Mouse (Mus musculus) neural tube, embryonic 13.5 days (tissue): ENCODE measurements around the gene Pyurf. TPM values are rescaled to one million over a fixed set of nuclear protein-coding genes. Genes with fewer than 3 reads are reported as not detected.

Experiments
- ATAC-seq: fragments of 200-750 bp; cut with Nextera tagmentation; 2 replicates; pipeline ENCODE4 v1.8.0; 2017; ENCODE audit warnings: low read depth, mild to moderate bottlenecking, moderate TSS enrichment, moderate library complexity
- H3K27ac ChIP-seq: fragments of 300-500 bp; sonication (generic); replicated peaks from 2 replicates; pipeline ENCODE4 v1.5.1; 2015; ENCODE audit warnings: moderate library complexity, mild to moderate bottlenecking, inconsistent platforms
- H3K27me3 ChIP-seq: fragments of 300-500 bp; sonication (generic); 2 replicates; pipeline ENCODE4 v1.6.1; 2015; ENCODE audit warnings: mild to moderate bottlenecking, inconsistent platforms
- H3K36me3 ChIP-seq: fragments of 300-500 bp; sonication (generic); 2 replicates; pipeline ENCODE4 v1.6.1; 2015; ENCODE audit warnings: mild to moderate bottlenecking, inconsistent platforms
- H3K4me1 ChIP-seq: fragments of 300-500 bp; sonication (generic); replicated peaks from 2 replicates; pipeline ENCODE4 v1.6.1; 2015; ENCODE audit warnings: inconsistent platforms
- H3K4me2 ChIP-seq: fragments of 300-500 bp; sonication (generic); 2 replicates; pipeline ENCODE4 v1.6.1; 2015; ENCODE audit warnings: inconsistent platforms, mild to moderate bottlenecking, moderate library complexity
- H3K4me3 ChIP-seq: fragments of 300-500 bp; sonication (generic); 2 replicates; pipeline ENCODE4 v1.5.1; 2015; ENCODE audit warnings: mild to moderate bottlenecking, inconsistent platforms
- H3K9ac ChIP-seq: fragments of 300-500 bp; sonication (generic); 2 replicates; pipeline ENCODE4 v1.6.1; 2015; ENCODE audit warnings: moderate library complexity, mild to moderate bottlenecking, inconsistent platforms
- H3K9me3 ChIP-seq: fragments of 300-500 bp; sonication (generic); 2 replicates; pipeline ENCODE4 v1.6.1; 2016; ENCODE audit warnings: inconsistent platforms
- WGBS: fragments of 180-500 bp; shearing (Covaris S2); methylation state at CpG from one replicate; pipeline ENCODE4 v1.1.7; 2015; 5-methylcytosine and 5-hydroxymethylcytosine counted together
- polyA plus RNA-seq: library from polyadenylated mRNA; unstranded; fragments of >200 nt; fragmentation: Nextera tagmentation; extraction: Ambion mirVana; gene quantifications from 2 replicates; pipeline ENCODE4 v1.2.1, GENCODE M21; 2015

The Pyurf gene
- polyA plus RNA-seq, result 18.0 and 18.5 TPM in 2 replicates

DNA sequence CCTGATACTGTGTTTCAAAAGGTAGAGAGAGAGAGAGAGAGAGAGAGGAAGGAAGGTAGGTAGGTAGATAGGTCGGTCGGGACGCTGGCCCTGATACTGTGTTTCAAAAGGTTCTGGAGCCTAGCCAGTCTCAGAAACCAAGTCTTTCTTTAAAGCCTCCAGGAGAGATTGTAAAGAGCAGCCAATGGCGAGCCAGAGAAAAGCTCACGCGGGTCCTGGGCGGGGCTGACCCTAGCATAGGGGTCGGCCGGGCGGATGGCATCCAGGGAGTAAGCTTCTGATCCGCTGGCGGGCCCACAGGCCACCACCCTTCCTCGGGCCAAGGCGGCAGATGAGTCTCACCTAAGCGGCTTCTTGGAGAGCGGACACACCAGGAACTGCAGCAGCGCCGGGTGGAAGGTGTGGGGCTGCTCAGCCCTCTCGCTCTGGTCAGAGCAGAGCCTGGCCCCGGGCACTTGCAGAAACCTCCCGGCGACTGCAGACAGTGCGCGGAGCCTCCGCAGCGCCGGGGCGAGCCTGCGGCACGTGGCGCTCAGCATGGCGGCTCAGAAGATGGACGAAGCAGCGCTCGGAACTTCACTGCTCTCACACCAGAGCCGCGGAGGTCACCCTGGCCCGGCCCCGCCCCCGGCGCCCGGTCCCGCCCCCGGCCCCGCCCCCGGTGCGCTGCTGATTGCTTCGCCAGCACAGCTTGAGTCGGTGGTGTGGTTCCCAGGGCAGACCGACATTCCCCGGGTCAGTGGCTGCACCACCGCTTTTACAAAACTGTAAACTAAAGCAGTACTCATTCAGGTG is at the start of gene Pyurf:
Gene Pyurf, minus strand, starts transcription at position 612 of the 795 bp plus-strand sequence.
- WGBS, result under 1% methylated on average over 42 of the region's 52 CpGs
- Histone ChIP-seq H3K9ac (peak within 1 kb of the TSS; percentile 89), H3K27ac (peak within 1 kb of the TSS; percentile 93), H3K9me3 (no peaks in the 10 kb centered on the region), H3K4me3 (peak within 1 kb of the TSS; percentile 86), H3K4me2 (peak within 1 kb of the TSS; percentile 68), H3K4me1 (peaks cover 6% of the 10 kb centered on the region), H3K36me3 (peaks cover 19% of the 10 kb centered on the region), H3K27me3 (no peaks in the 10 kb centered on the region)
- peak; percentile 97 for ATAC-seq

DNA sequence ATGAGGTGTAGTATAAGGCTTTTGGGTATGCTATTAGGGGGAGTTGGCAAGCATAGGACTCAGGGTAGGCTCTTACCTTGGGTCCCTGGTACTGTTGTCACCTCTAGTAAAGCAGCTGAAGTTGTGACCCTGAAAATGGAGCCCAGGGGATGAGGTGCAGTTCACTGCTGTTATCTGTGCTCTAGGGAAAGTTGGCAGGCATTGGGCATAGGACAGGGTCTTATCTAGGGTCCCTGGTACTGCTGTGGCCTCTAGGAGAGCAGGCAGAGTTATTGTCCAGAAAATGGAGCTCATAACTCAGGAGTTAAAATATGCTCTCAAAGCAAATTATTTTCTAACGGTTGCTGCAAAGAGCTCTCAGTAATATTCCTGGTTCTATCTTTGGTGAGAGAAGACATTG is 29.5 kb upstream of the Pyurf start:
- H3K9me3 ChIP-seq, result no peaks in the 10 kb centered on the region
- H3K27me3 ChIP-seq, result no peaks in the 10 kb centered on the region
- no peak overlapping the region for H3K27ac ChIP-seq
- no peak for ATAC-seq
- H3K4me3 ChIP-seq, result no peak overlapping the region
- no peak overlapping the region for H3K4me2 ChIP-seq
- H3K4me1 ChIP-seq, result no peaks in the 10 kb centered on the region
- no peak overlapping the region for H3K9ac ChIP-seq
- WGBS, result 97% methylated on average over 1 of the region's 1 CpGs
- peaks cover 24% of the 10 kb centered on the region for H3K36me3 ChIP-seq

DNA sequence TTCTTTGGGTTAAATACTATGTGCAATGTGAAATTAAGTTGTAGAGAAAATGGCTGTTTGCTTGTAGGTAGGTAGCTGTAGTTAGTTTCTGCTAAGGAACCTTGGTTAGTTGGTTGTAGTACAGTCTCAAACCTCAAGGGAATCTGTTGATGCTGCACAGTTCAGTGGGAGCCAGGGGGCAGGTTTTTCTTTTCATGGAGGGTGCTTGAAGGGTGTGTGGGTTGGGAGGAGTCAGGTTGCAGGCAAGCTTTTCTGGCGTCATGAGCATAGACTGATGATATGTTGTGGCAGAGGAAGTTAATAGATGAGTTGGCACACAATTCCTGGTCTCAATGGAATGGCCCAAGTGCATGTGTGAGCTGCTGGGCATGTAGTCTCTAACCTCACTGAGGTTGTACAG is 19.8 kb upstream of the Pyurf start:
- H3K9me3 ChIP-seq, result no peaks in the 10 kb centered on the region
- no peak overlapping the region for H3K9ac ChIP-seq
- H3K27ac ChIP-seq, result no peak overlapping the region
- H3K4me1 ChIP-seq, result no peaks in the 10 kb centered on the region
- no peak for ATAC-seq
- 36% methylated on average over 1 of the region's 1 CpGs for WGBS
- H3K27me3 ChIP-seq, result no peaks in the 10 kb centered on the region
- peaks cover 13% of the 10 kb centered on the region for H3K36me3 ChIP-seq
- no peak overlapping the region for H3K4me2 ChIP-seq
- no peak overlapping the region for H3K4me3 ChIP-seq

GRCm38 (mm10) chr6:57706721-57707120 is 14.8 kb upstream of the Pyurf start:
- H3K9ac ChIP-seq, result no peak overlapping the region
- no peak overlapping the region for H3K27ac ChIP-seq
- H3K4me2 ChIP-seq, result no peak overlapping the region
- peaks cover 18% of the 10 kb centered on the region for H3K4me1 ChIP-seq
- H3K9me3 ChIP-seq, result no peaks in the 10 kb centered on the region
- no peaks in the 10 kb centered on the region for H3K27me3 ChIP-seq
- 90% methylated on average over 1 of the region's 1 CpGs for WGBS
- no peak overlapping the region for H3K4me3 ChIP-seq
- H3K36me3 ChIP-seq, result no peaks in the 10 kb centered on the region
- ATAC-seq, result no peak

GRCm38 (mm10) chr6:57703703-57704102 is 11.8 kb upstream of the Pyurf start:
- peak overlapping the region; percentile 100 for H3K27ac ChIP-seq

GRCm38 (mm10) chr6:57702743-57703499 is 11.0 kb upstream of the Pyurf start:
- no peaks in the 10 kb centered on the region for H3K36me3 ChIP-seq
- H3K9ac ChIP-seq, result peak overlapping the region; percentile 97
- peak overlapping the region; percentile 70 for H3K4me3 ChIP-seq
- H3K4me1 ChIP-seq, result peaks cover 29% of the 10 kb centered on the region
- peak; percentile 99 for ATAC-seq
- WGBS, result under 1% methylated on average over 59 of the region's 59 CpGs
- H3K4me2 ChIP-seq, result peak overlapping the region; percentile 74
- peak overlapping the region; percentile 100 for H3K27ac ChIP-seq
- H3K27me3 ChIP-seq, result no peaks in the 10 kb centered on the region
- no peaks in the 10 kb centered on the region for H3K9me3 ChIP-seq

More at GRCm38 (mm10) chr6:57703703-57704102, 11.8 kb upstream of the Pyurf start:
- no peaks in the 10 kb centered on the region for H3K27me3 ChIP-seq
- 29% methylated on average over 2 of the region's 2 CpGs for WGBS
- ATAC-seq, result peak; percentile 40
- no peaks in the 10 kb centered on the region for H3K9me3 ChIP-seq
- H3K4me1 ChIP-seq, result peaks cover 29% of the 10 kb centered on the region
- peak overlapping the region; percentile 70 for H3K4me3 ChIP-seq
- H3K9ac ChIP-seq, result peak overlapping the region; percentile 97
- peak overlapping the region; percentile 74 for H3K4me2 ChIP-seq
- H3K36me3 ChIP-seq, result no peaks in the 10 kb centered on the region

- 0% methylated on average over 10 of the region's 10 CpGs for WGBS
- H3K9ac ChIP-seq, result peak within 1 kb of the TSS; percentile 97
- ATAC-seq, result peak; percentile 48
These were observed 10.5 kb upstream of the Pyurf start, which contains the start of gene Lancl2 for GRCm38 (mm10) chr6:57702376-57702742. Gene Lancl2 (plus strand): TSS chr6:57702540.

GRCm38 (mm10) chr6:57701686-57702085 is 9.8 kb upstream of the Pyurf start:
- Histone ChIP-seq H3K27me3 (no peaks in the 10 kb centered on the region), H3K4me1 (peaks cover 29% of the 10 kb centered on the region), H3K4me3 (peak overlapping the region; percentile 70), H3K36me3 (no peaks in the 10 kb centered on the region), H3K27ac (peak overlapping the region; percentile 100), H3K4me2 (peak overlapping the region; percentile 74), H3K9ac (peak overlapping the region; percentile 97), H3K9me3 (no peaks in the 10 kb centered on the region)
- no peak for ATAC-seq
- 55% methylated on average over 4 of the region's 4 CpGs for WGBS

More at GRCm38 (mm10) chr6:57702376-57702742, 10.5 kb upstream of the Pyurf start, which contains the start of gene Lancl2:
- peak within 1 kb of the TSS; percentile 70 for H3K4me3 ChIP-seq
- no peaks in the 10 kb centered on the region for H3K27me3 ChIP-seq
- peaks cover 29% of the 10 kb centered on the region for H3K4me1 ChIP-seq
- peak within 1 kb of the TSS; percentile 74 for H3K4me2 ChIP-seq
- no peaks in the 10 kb centered on the region for H3K9me3 ChIP-seq
- no peaks in the 10 kb centered on the region for H3K36me3 ChIP-seq
- peak within 1 kb of the TSS; percentile 100 for H3K27ac ChIP-seq

GRCm38 (mm10) chr6:57693116-57693515 is 1.2 kb upstream of the Pyurf start:
- H3K4me3 ChIP-seq, result no peak overlapping the region
- no peaks in the 10 kb centered on the region for H3K9me3 ChIP-seq
- ATAC-seq, result no peak
- peaks cover 12% of the 10 kb centered on the region; the same call in 1 of the 2 replicates for H3K36me3 ChIP-seq
- no peak overlapping the region for H3K27ac ChIP-seq
- no peaks in the 10 kb centered on the region for H3K27me3 ChIP-seq
- WGBS, result 86% methylated on average over 3 of the region's 3 CpGs
- peaks cover 6% of the 10 kb centered on the region for H3K4me1 ChIP-seq
- H3K9ac ChIP-seq, result no peak overlapping the region
- H3K4me2 ChIP-seq, result no peak overlapping the region

GRCm38 (mm10) chr6:57684156-57684555 is 7.7 kb downstream of the Pyurf start:
- H3K9ac ChIP-seq, result no peak overlapping the region
- ATAC-seq, result no peak
- H3K4me3 ChIP-seq, result no peak overlapping the region
- 94% methylated on average over 1 of the region's 1 CpGs for WGBS
- no peaks in the 10 kb centered on the region for H3K27me3 ChIP-seq
- peaks cover 21% of the 10 kb centered on the region for H3K36me3 ChIP-seq
- no peak overlapping the region for H3K27ac ChIP-seq
- 0 out of 2 replicates have a peak, but pooled peaks cover 4% of the 10 kb centered on the region for H3K9me3 ChIP-seq
- no peak overlapping the region for H3K4me2 ChIP-seq
- H3K4me1 ChIP-seq, result no peaks in the 10 kb centered on the region

DNA sequence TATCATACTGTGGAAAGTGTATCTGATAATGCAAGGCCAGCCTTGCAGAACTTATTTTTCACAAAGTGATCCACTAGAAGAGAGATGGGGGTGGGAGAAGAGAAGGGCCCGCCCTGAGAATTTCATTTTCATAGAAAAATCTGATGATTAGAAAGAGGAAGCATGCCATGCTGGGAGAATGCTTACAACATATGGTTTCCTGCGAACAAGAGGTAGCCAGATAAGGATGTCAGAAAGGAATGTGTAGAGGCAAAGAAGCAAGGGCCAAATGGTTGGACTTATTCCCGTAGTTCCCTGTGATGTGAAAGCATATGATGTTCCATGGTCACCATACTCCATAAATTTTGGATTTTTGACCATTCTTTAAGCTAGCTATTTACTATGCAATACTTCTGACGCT is 30.6 kb downstream of the Pyurf start:
- Histone ChIP-seq H3K27me3 (no peaks in the 10 kb centered on the region), H3K4me2 (no peak overlapping the region), H3K27ac (no peak overlapping the region), H3K36me3 (no peaks in the 10 kb centered on the region), H3K4me1 (no peaks in the 10 kb centered on the region), H3K9ac (no peak overlapping the region), H3K9me3 (no peaks in the 10 kb centered on the region), H3K4me3 (no peak overlapping the region)
- ATAC-seq, result no peak
- WGBS, result 89% methylated on average over 4 of the region's 4 CpGs

GRCm38 (mm10) chr6:57647256-57647655 is 44.6 kb downstream of the Pyurf start:
- no peak for ATAC-seq

More at GRCm38 (mm10) chr6:57647256-57647655, 44.6 kb downstream of the Pyurf start:
- Histone ChIP-seq H3K27ac (no peak overlapping the region), H3K4me3 (no peak overlapping the region), H3K4me2 (no peak overlapping the region), H3K9ac (no peak overlapping the region), H3K9me3 (no peaks in the 10 kb centered on the region), H3K4me1 (no peaks in the 10 kb centered on the region), H3K36me3 (no peaks in the 10 kb centered on the region), H3K27me3 (no peaks in the 10 kb centered on the region)
- WGBS, result 57% methylated on average over 1 of the region's 1 CpGs
